Mouse (Mus musculus): ENCODE results near the gene Zdhhc18. TPM values are rescaled to one million over a fixed set of nuclear protein-coding genes. Genes with fewer than 3 reads are reported as not detected.
"Not testable (repeated sequence)": the region's sequence is repeated elsewhere in the genome, so short reads cannot be mapped to it uniquely, and the experiment has no call there.

Zdhhc18 gene
- polyA plus RNA-seq, 1 experiment from 2014 or later = 1.1 TPM

DNA sequence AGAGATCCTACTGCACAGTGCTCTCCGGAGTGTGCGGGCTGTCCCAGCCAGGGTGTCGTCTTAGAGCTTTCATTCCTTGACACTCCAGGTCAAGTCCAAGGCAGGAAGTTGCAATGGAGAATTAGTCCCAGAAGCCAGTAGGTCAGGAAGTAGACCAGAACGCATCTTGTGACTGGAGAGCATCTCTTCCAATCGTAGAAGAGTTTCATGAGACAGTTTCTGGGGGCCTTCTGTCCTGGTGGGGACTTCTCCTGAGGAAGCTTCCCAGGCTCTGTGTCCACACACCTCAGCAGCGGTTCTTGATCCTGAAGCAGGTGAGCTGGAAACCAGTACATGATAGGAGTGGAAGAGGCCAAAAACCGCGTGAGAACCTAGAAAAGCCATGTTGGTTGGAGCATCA is 12.5 kb upstream of the Zdhhc18 start:
- no peak overlapping the region; the same call in 1 of the 2 replicates for H3K27ac ChIP-seq
- peaks cover 18% of the 10 kb centered on the region for H3K36me3 ChIP-seq
- H3K4me2 ChIP-seq = no peak overlapping the region
- H3K4me1 ChIP-seq (replicated peaks) = peaks cover 55% of the 10 kb centered on the region
- ATAC-seq (ENCODE audit: low read depth) (no peak), DNase-seq (no peak)
- no peaks in the 10 kb centered on the region for H3K27me3 ChIP-seq
- no peak overlapping the region for H3K9ac ChIP-seq
- H3K4me3 ChIP-seq (replicated peaks) = no peak overlapping the region
- WGBS (ENCODE audit: insufficient replicate concordance) = 84% methylated on average over 8 of the region's 8 CpGs
- H3K9me3 ChIP-seq (replicated peaks) = no peaks in the 10 kb centered on the region

DNA sequence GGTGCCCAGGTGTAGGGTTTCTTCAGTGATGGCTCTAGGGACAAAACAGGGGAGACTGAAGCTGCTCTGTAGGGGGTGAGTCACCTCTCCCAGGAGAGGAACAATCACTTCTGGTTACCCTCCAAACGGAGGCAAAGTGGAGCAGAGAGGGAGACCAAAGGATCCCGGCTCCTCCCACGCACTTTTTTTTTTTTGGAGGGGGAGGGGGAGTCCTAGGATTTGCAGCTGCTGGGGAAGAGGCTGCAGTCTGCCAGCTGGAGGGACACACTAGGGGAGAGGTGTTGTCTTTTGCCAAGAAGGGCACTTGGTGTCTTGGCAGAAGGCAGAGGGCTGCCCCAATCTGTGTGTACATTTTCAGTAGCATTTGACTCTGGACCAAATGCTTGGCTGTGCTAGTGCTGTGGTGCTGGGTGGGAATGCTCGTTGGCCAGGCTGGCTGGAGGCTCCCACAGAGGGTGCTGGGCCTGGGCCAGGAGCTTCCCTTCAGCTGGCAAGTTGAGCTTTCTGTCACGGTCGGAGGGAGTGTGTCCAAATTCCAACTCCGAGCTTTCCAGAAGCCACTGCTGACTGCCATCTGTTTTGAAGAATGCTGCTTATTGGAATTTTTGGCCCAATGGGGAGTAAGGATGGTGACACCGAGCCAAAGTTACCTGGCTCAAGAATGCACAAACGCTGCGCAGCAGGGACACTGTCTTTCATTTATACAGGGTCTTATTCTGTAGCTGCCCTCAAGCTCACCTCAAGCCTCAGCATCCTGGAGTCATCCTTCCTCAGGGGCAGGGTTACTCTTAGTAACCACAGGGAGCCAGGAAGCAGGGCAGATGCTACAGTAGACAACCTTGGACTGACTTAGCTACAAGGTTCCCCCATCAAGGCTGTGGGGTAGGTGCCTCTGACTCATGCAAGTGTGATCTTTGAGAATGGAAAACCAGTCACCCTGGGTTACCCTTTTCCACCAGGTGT is 10.5 kb upstream of the Zdhhc18 start:
- peak overlapping the region; percentile 45 for H3K9ac ChIP-seq
- no peaks in the 10 kb centered on the region for H3K27me3 ChIP-seq
- peaks cover 15% of the 10 kb centered on the region for H3K36me3 ChIP-seq
- peak overlapping the region; percentile 55 for H3K4me2 ChIP-seq
- ATAC-seq (ENCODE audit: low read depth) = no peak
- peak overlapping the region; percentile 87 for H3K27ac ChIP-seq
- peak overlapping the region; percentile 37 for H3K4me3 ChIP-seq (replicated peaks)
- 33% methylated on average over 10 of the region's 10 CpGs for WGBS (ENCODE audit: insufficient replicate concordance)
- no peak for DNase-seq
- H3K4me1 ChIP-seq (replicated peaks) = peaks cover 46% of the 10 kb centered on the region
- H3K9me3 ChIP-seq (replicated peaks) = no peaks in the 10 kb centered on the region

DNA sequence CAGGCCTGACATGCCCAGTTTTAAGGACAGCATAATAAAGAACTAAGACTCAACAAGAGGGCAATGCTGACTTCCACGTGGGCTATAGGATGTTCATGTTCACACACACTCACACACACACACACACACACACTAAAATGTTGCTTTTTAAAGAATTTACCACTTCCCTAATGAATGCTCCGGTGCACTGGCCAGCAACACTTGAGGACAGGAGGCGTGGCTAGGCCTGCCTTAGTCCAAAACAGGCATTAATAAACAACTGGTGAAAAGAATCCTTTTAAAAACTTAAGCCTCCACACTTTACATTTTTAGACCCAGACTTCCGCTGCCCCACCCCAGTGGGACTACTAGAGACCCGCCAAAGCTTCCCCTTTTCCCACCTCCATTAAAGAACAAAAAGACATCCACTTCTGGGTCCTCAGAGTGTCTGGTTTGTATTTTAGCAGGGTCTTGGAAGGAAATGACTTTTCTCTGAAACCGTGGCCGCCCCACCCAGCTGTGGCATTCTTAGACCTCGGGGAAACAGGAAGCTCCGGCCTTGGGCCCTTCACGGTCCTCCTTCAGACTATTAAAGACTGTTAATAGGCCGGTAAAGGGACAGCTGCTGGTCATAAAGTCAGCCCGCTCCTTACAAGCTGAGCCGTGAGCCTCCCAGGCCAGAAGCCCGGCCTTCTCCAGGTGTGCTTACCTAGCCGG is 9.7 kb upstream of the Zdhhc18 start:
- peak overlapping the region; percentile 55 for H3K4me2 ChIP-seq
- H3K27ac ChIP-seq = peak overlapping the region; percentile 87
- peak overlapping the region; percentile 37 for H3K4me3 ChIP-seq (replicated peaks)
- DNase-seq = no peak
- WGBS (ENCODE audit: insufficient replicate concordance) = 10% methylated on average over 15 of the region's 15 CpGs
- H3K36me3 ChIP-seq = peaks cover 14% of the 10 kb centered on the region
- no peaks in the 10 kb centered on the region for H3K27me3 ChIP-seq
- peak overlapping the region; percentile 45 for H3K9ac ChIP-seq
- peak; percentile 35; the same call in 1 of the 2 replicates for ATAC-seq (ENCODE audit: low read depth)
- H3K4me1 ChIP-seq (replicated peaks) = peaks cover 40% of the 10 kb centered on the region
- no peaks in the 10 kb centered on the region for H3K9me3 ChIP-seq (replicated peaks)

DNA sequence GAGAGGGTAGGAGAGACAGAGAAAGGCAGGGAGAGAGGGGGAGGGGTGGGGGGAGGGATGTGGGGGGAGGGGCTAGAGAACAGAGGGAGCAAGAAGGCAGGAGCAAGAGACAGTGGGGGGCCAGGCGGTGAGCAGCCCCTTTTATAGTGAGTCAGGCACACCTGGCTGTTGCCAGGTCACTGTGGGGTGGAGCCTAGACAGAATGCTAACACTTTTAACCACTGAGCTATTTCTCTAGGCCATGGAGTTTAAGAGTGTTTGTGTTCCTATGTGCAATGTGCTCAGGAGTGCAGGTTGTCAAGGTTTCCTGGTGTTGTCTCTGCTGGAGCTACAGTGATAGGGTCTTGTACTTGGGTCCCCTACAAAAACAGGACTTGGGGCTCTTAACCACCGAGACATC is 8.8 kb upstream of the Zdhhc18 start:
- H3K36me3 ChIP-seq = peaks cover 9% of the 10 kb centered on the region
- no peaks in the 10 kb centered on the region for H3K9me3 ChIP-seq (replicated peaks)
- no peak for ATAC-seq (ENCODE audit: low read depth)
- H3K4me2 ChIP-seq = no peak overlapping the region
- no peak overlapping the region for H3K4me3 ChIP-seq (replicated peaks)
- WGBS (ENCODE audit: insufficient replicate concordance) = 32% methylated on average over 2 of the region's 2 CpGs
- H3K27me3 ChIP-seq = no peaks in the 10 kb centered on the region
- H3K27ac ChIP-seq = peak overlapping the region; percentile 87; the same call in 1 of the 2 replicates
- DNase-seq = no peak
- H3K9ac ChIP-seq = no peak overlapping the region
- peaks cover 40% of the 10 kb centered on the region for H3K4me1 ChIP-seq (replicated peaks)

DNA sequence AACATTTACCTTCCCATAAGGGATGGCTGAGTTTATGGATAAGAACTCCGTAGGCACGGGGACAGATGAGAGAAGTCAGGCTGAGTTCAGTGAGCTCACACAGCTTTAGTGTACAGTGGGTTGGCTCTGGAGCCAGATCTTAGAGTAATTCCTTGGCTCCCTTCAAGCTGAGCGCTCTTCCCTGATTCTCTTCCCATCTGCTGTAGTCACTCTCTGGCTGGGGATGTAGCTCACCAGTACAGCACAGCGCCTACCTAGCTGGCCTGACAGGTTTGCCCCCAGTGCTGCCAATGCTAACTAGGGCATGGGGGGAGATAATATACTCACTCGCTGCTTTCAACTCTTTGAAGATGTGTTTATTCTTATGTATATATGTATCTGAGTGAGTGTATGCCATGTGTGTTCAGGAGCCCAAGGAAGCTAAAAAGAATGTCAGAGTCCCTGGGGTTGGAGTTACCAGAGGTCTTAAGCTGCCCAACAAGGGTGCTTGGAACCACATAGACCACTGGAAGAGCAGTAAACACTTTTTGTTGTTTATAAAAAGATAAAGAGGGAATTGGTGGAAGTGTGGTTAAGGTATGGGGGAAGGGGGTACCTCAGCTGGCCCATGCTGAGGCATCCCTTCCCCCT is 8.0 kb upstream of the Zdhhc18 start:
- no peak overlapping the region for H3K4me3 ChIP-seq (replicated peaks)
- DNase-seq (no peak), ATAC-seq (ENCODE audit: low read depth) (no peak)
- peaks cover 40% of the 10 kb centered on the region for H3K4me1 ChIP-seq (replicated peaks)
- no peak overlapping the region for H3K9ac ChIP-seq
- H3K27ac ChIP-seq = no peak overlapping the region
- no peak overlapping the region for H3K4me2 ChIP-seq
- 68% methylated on average over 5 of the region's 5 CpGs for WGBS (ENCODE audit: insufficient replicate concordance)
- no peaks in the 10 kb centered on the region for H3K9me3 ChIP-seq (replicated peaks)
- H3K27me3 ChIP-seq = no peaks in the 10 kb centered on the region
- H3K36me3 ChIP-seq = peaks cover 9% of the 10 kb centered on the region

DNA sequence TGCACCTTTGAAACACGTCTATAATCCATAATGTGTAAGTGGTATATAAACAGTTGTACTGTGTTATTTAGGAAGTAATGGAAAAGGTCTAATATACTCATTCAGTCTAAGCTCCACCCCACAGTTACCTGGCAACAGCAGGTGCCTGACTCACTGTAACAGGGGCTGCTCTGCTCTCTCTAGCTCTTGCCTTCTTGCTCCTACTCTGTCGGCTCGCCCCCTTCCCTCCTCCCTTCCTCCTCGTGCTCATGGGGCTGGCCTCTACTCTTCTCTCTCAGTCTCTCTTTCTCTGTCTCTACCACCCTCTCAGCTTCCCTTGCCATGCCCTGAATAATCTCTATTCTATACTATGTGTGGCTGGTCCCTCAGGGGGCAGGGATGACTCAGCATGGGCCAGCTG is 7.0 kb upstream of the Zdhhc18 start:
- Histone ChIP-seq H3K9me3 (replicated peaks) (no peaks in the 10 kb centered on the region), H3K4me3 (replicated peaks) (no peak overlapping the region), H3K4me1 (replicated peaks) (peaks cover 40% of the 10 kb centered on the region), H3K27ac (no peak overlapping the region), H3K9ac (no peak overlapping the region), H3K4me2 (no peak overlapping the region), H3K27me3 (no peaks in the 10 kb centered on the region), H3K36me3 (peaks cover 3% of the 10 kb centered on the region)
- 24% methylated on average over 4 of the region's 4 CpGs for WGBS (ENCODE audit: insufficient replicate concordance)
- ATAC-seq (ENCODE audit: low read depth) (no peak), DNase-seq (no peak)

DNA sequence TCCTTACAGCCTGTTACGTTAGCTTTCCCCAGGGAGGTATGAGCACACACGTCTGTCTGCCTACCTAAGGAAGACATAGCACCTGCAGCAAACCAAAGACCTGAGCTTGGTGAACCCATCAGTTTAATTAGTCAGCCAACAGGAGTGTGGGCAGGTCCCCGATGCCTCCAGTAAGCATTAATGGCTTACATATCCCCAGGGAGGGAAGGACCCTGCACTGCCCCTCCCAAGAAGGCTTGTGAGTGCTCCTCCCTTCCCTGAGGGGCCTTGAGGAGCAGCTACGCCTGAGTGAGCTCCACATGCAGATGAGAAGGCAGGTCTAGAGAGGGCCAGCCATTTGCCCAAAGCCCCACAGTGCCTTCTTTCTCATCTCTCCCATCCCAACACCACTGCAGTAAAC is 6.3 kb upstream of the Zdhhc18 start:
- no peak overlapping the region for H3K4me3 ChIP-seq (replicated peaks)

DNA sequence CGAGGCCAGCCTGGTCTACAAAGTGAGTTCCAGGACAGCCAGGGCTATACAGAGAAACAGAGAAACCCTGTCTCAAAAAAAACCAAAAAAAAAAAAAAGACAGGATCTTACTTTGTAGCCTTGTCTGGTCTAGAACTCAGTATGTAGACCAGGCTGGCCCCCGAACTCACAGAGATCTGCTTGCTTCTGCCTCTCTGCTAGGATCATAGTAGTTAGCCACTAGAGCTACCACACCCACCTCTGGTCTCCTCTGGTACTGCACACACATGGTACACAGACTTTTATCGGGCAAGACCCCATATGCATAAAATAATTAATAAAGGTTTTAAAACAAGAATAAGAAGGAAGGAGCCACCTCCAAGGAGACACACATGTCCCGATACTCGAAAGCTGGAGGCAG is 4.1 kb upstream of the Zdhhc18 start:
- not testable (repeated sequence) for H3K9ac ChIP-seq; H3K4me2 ChIP-seq; ATAC-seq (ENCODE audit: low read depth); H3K27me3 ChIP-seq; H3K9me3 ChIP-seq (replicated peaks); H3K36me3 ChIP-seq; DNase-seq; H3K4me3 ChIP-seq (replicated peaks); H3K27ac ChIP-seq
- H3K4me1 ChIP-seq (replicated peaks) = peaks cover 26% of the 10 kb centered on the region
- WGBS (ENCODE audit: insufficient replicate concordance) = 82% methylated on average over 5 of the region's 5 CpGs

More for the DNA sequence above, 6.3 kb upstream of the Zdhhc18 start:
- 65% methylated on average over 4 of the region's 4 CpGs for WGBS (ENCODE audit: insufficient replicate concordance)
- no peaks in the 10 kb centered on the region for H3K36me3 ChIP-seq
- ATAC-seq (ENCODE audit: low read depth) = no peak
- H3K4me2 ChIP-seq = no peak overlapping the region
- no peak overlapping the region for H3K9ac ChIP-seq
- no peaks in the 10 kb centered on the region for H3K9me3 ChIP-seq (replicated peaks)
- peaks cover 41% of the 10 kb centered on the region for H3K4me1 ChIP-seq (replicated peaks)
- no peak for DNase-seq
- no peak overlapping the region for H3K27ac ChIP-seq
- no peaks in the 10 kb centered on the region for H3K27me3 ChIP-seq

DNA sequence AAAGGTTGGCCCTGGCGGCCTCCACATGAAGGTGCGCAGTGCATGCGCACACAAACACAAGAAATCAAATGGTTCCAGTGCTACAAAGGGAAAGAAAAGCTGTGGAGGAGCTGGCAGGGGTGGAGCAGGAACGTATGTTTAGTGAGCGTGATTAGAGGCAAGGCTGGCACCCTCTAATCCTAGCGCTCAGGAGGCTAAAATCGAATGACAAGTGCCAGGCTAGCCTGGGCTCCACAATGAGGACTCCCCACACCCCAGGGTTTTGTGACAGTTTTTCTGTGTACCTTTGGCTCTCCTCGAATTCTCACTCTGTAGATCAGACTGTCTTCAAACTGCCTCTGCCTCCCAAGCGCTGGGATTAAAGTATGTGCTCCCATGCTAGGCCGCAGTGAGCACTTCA is 2.8 kb upstream of the Zdhhc18 start:
- no peaks in the 10 kb centered on the region for H3K36me3 ChIP-seq
- 74% methylated on average over 10 of the region's 10 CpGs for WGBS (ENCODE audit: insufficient replicate concordance)
- no peak overlapping the region for H3K4me2 ChIP-seq
- no peak overlapping the region for H3K9ac ChIP-seq
- H3K27me3 ChIP-seq = no peaks in the 10 kb centered on the region
- no peak overlapping the region for H3K27ac ChIP-seq
- ATAC-seq (ENCODE audit: low read depth) = no peak
- no peak overlapping the region for H3K4me3 ChIP-seq (replicated peaks)
- no peaks in the 10 kb centered on the region for H3K9me3 ChIP-seq (replicated peaks)
- H3K4me1 ChIP-seq (replicated peaks) = peaks cover 16% of the 10 kb centered on the region
- DNase-seq = no peak

DNA sequence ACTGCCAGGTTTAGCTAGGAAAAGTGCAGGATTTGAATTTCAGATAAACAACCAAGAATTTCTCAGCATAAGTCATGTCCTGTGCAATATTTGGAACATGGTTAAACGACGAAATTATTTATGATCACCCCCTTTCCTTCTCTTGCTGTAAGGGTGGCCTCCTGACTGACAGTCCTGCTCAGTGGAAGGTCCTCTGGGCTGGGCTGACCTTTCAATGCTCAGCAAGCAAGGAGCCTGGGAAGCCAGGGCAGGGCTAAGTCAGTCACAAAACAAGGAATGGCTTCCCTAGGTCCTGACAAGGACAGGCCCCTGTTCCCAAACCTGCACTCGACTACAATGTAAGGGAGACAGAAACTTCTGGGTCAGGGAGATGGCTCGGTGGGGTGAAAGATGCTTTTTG is 2.0 kb upstream of the Zdhhc18 start:
- Histone ChIP-seq H3K36me3 (no peaks in the 10 kb centered on the region), H3K4me1 (replicated peaks) (peaks cover 10% of the 10 kb centered on the region), H3K4me2 (no peak overlapping the region), H3K27ac (no peak overlapping the region), H3K27me3 (no peaks in the 10 kb centered on the region), H3K9ac (no peak overlapping the region), H3K9me3 (replicated peaks) (no peaks in the 10 kb centered on the region), H3K4me3 (replicated peaks) (no peak overlapping the region)
- DNase-seq (no peak), ATAC-seq (ENCODE audit: low read depth) (no peak)
- WGBS (ENCODE audit: insufficient replicate concordance) = 65% methylated on average over 4 of the region's 4 CpGs

DNA sequence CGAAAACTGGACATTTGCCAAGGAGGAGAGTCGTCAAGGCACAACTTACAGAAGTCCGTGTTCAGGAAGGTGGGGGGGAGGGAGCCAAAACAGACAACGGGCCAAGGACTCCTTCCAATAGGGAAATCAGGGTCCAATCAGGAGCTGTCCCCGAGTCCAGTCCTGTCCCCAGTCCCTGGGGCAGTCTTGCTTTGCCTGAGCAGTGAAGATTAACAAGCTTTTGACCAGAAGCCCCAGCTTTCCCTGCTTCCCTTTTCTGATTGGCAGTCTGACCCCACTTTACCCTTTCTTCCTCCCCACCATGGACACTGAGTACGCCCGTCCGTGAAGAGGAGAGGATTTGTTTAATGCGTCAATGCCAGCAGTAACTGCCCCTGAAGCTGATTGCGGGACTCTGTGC is 1.5 kb upstream of the Zdhhc18 start:
- no peak overlapping the region for H3K4me3 ChIP-seq (replicated peaks)
- peaks cover 9% of the 10 kb centered on the region; the same call in 1 of the 2 replicates for H3K4me1 ChIP-seq (replicated peaks)
- ATAC-seq (ENCODE audit: low read depth) (no peak), DNase-seq (no peak)
- no peaks in the 10 kb centered on the region for H3K9me3 ChIP-seq (replicated peaks)
- WGBS (ENCODE audit: insufficient replicate concordance) = 50% methylated on average over 10 of the region's 10 CpGs
- H3K36me3 ChIP-seq = no peaks in the 10 kb centered on the region
- no peaks in the 10 kb centered on the region for H3K27me3 ChIP-seq
- no peak overlapping the region for H3K4me2 ChIP-seq
- no peak overlapping the region for H3K9ac ChIP-seq
- H3K27ac ChIP-seq = no peak overlapping the region
